Mouse (Mus musculus) heart, postnatal 4 days (tissue): ENCODE results near the gene Nxph1. TPM values are rescaled to one million over a fixed set of nuclear protein-coding genes. Genes with fewer than 3 reads are reported as not detected.

ENCODE experiments used
- DNase-seq: peaks from one replicate; pipeline ENCODE4 v3.0.0; 2021
- total RNA-seq, 2 experiments: library from RNA; stranded (reverse); gene quantifications; 2 replicates each; pipeline ENCODE4 v1.2.3; 2021

Gene Nxph1
- under 1 TPM in 1 of 2 experiments, not detected in 1; 0.10 TPM for total RNA-seq

DNA sequence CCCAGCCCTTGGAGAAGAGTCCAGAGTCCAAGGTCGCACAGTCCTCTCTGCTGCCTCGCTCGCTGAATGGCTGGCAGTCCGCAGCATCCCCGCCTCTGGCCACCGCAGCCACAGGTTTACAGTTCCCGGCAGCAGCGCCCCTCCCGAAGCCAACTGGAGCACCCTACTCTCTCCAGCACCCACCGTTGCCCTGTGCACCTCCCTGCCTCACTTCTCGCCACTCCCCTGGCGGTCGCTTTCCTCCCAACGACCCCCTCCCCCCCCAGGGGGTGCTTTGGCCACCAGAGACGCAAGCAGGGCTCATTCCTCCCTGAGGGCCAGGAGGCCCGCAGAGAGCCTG lies at the start of gene Nxph1:
Gene Nxph1 (plus strand): TSS at position 301 of the 340 bp plus-strand sequence.
- no peak for DNase-seq

DNA sequence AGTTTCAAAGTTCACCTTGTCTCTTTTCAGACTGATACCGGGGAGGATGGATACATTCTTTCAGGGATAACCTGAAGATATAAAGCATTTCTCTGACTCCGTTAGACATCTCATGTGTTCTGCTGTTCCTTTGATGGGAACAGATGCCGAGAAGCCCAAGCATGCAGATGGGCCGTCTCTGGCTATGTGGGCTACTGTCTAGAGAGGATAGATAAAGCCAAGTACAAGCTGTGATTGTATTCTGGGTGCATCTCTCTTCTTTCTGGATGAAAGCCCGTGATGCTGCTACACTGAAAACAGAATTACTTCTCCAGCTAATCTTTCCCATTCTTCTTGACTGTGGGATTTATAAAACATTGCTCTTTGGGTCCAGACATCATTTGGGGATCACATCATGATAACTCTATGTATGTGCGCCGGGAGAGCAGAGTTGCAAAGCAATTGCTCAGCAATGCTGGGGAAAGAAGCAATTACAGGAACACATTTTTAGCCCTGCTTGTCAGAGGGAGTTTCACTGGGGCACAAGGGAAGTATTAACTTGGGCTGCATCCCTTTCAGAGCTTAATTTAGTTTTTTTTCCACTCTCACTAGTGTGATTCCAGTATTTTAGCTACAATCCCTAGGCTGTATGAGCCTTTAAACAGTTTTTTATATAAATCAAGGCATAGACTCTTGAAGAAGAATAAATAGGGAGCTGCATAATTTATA lies 48.1 kb upstream of the Nxph1 start:
- DNase-seq = no peak

DNA sequence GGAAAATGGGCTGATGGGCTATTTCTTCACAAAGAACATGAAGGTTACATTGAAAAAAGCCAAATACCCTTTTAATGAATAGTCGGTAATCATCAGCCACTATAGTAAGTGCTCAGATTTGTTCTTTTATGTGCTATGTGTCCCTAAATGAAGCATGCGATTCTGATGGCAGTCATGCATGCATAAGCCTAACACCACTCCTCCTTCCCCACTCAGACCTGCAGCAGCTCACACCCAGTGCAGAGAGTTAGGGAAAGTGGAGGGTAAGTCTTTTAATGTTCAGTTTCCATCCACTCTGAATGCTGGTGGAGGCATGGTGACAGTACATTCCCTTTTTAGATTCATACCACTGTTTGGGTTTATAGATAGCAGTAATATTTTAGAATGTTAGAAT lies 47.5 kb upstream of the Nxph1 start:
- no peak for DNase-seq

DNA sequence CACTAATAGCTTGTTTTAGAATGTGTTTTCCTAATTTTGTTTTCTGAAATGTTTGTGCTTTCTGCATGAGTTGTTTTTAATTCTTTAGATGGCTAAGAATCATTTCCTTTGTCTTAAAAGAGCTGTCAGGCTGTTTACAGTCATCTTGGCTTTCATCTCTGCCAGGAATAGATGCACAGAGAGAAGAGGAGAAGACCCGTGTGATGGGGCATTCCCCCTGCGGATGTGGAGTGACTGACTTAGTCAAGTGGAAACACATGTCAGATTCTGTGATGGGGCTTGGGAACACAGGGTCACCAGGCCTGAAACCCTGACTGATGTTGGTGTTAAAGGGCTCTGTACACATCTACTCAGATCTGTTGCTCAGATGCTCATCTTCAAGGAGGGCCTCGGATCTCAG lies 40.3 kb upstream of the Nxph1 start:
- DNase-seq = no peak

DNA sequence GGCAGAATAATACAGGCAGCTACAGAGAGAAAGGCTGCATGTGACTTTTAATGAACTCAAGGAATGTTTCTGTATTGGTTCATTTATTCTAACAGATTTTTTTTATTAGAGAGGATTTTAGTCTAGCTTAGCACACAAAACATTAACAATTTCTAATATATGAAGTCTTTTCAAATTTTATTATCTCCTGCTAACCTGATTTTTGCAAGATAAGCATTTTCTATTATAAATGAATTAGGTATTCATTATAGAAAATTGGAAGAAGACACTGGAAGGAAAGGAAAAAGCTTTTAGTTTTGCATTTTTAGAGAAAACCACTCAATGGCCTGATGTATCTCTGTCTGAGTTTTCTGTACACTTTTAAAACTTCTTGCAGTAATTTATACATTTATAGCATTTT lies 34.8 kb upstream of the Nxph1 start:
- no peak for DNase-seq

DNA sequence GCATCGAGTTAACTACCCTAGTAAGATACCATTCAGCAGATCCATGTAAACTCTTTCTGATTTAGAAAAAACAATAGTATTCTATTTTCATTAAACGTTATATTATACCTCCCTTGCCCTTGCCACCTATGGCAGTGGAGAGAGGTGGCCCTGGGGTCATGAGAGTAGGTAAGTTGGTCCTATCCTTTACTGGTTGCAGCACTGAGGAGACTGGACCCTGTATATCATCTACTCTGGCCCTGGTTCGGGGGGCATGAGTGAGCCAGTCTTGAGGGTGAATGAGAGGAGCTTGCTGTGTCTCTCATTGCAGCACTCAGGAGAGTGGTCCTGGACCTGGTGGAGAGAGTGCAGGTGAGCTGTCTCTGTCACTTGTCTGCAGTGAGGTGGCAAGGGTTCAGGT lies 33.5 kb upstream of the Nxph1 start:
- no peak for DNase-seq

DNA sequence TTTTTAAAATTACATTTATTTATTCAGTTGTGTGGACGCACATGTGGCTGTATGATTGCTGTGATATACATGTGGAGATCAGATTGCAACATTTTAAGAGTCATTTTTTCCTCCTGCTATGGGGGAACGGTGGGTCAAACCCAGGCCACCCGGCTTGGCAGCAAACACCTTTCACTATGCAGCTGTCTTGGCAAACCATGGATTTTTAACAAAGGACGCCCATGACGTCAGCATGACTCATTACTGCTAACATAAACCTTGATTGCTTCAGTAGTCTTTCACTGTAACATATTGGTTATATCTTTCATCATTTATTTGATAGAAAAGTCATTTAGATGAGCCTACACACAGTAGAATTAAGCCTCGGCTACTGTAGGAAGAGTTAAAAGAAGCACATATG lies 23.8 kb upstream of the Nxph1 start:
- no peak for DNase-seq

DNA sequence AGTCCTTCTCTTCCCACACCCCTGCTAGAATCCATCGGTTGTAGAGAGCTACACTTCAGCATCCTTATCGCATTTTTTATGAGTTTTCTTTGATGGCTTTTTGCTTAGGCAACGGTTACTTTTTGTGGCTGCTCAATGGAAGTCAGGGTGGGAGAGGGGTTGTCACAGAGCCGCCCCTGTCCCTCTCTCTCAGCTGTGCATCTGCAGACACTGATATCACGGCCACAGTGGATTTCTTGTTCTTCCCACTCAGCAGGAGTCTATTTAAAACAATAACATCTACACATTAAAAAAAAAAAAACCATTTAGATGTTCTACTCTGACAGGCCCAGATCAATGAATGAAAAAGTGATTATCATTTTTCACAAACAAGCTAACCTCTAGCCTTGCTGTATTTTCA lies 13.0 kb upstream of the Nxph1 start:
- no peak for DNase-seq

DNA sequence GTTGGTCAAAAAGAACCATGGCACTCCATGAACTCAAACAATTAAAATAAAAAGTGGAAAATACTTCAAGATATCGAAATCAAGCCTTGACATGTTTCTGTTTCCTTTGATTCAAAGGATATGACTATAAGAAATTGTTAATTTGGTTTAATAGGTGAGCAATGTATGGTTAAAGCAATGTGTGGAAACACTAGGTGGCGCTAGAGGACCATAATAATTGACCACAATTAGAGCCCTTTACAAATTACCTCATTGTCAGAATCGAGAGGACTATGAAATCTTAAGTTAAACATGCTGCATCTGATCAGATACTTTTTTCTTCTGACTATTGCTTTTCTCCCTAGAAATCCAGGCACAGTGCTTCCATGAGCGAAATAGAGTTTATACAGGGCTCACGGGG lies 12.5 kb upstream of the Nxph1 start:
- DNase-seq = peak; percentile 60

DNA sequence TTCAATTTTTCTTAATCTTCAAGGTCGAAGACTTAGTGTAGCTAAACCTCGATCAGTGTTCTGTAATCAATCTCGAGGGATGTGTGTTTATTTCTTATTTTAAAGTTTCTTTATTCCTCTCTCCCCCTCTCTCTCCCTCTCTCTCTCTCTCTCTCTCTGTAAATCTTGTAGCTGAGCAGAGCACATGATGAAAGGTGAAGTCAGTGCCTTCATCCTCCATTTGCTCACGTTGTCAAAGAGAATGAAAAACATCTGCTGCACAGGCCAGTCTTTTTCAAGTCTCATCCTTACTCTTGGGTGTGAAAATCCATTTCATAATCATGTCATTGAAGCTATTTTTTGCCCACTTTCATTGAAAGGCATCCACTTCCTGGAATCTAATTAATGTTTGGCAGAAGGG lies 12.1 kb upstream of the Nxph1 start:
- no peak for DNase-seq

DNA sequence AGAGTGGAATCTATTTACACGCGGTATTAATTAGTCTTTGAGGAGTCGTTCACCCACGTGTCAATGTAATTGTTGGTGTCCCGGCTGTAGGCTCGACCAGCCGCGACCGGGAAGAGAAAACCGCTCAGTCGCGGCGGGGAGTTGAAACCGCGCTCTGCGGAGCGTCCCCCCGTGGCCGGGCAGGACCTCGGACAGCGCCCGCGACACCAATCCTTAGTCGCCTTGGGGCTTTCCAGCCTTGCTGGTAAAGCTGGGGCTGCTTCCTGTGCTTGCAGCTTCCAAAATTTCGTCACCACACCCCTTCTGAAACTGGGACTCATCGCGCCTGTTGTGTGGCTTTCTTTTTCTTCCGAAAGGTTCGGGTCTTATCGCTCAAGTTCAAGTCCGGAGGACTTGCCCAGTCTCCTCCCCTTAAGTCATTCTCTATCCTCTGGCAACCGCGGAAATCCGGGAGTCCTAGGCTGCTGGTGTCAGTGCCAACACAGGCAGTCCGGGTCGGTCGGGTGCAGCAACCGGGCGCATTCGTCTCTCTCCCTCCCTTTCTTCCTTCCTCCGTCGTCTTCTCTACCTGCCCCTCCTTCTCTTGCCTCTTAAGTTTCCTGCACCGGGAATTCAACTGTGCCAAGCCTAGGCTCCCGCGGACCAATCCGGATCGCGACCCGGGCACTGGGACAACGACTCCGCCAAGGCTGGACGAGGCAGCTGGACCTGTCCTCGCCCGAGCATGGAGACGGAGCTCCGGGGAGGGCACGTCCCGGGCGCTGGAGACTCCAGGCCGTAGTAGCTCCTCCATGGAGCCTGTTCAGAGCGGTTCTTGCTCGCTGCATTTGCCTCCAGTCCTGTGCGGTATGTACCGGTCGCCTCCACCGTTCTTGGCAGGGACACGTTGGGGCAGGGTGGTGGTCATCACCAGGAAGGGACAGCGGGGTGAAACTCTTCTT lies 510 bp downstream of the Nxph1 start:
- peak; percentile 72 for DNase-seq

DNA sequence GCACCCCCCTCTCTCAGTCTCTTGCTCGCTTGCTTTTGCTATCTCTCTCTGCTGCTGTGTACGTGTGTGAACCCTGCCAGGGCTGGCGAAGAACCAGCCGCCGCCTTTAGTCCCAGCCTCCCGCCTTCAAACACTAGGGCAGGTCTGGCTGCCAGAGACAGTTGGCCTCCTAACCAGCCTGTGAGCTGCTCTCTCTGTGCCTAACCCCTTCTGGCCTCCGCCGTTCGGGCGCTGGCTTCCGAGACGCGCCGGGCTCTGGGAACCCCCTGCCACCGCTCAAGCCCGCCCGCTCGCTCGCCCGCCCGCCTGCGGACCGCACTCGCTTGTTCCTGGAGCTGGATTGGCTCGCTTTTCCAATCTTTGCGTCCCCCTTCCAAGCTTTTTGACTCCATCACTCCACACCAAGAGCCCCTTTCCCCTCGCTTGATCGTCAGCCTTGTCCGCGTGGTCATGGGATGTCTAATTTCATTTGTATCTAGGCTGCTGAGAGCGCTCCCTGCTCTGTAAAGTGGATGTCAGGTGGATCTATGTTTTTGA lies 1.5 kb downstream of the Nxph1 start:
- DNase-seq = no peak

DNA sequence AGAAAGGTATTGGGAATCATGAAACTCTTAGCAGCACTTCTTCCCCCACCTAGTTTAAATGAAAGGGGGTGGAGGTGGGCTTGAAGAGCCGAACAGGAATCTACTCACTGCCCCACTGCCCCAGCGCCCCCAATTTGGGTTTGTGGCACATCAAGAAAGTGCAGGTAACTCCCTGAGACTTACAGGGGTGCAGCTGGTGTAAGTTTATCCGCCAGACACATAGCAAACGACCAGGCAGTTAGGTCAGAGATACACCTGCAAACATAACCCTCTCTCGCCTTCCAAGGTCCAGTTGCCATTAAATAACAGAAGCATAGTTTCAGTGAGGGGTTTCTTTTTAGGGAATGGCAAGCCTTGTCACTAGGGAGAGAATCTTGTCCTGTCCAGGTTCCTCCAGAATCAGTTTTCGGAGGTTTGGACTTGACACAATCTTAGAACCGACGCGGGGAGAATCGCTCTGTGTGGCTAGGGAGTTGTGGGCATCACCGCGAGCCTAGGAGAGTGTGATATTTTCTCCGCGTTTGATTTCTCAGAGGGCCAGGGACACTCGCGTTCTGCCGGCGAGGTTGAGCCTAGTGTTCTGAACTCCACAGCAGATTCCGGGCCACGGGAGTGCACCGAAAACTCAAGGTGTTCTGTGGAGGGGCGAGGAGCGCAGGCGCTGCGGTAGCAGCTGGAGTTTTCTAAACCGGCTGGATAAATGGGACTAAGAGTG lies 2.5 kb downstream of the Nxph1 start:
- DNase-seq = no peak

DNA sequence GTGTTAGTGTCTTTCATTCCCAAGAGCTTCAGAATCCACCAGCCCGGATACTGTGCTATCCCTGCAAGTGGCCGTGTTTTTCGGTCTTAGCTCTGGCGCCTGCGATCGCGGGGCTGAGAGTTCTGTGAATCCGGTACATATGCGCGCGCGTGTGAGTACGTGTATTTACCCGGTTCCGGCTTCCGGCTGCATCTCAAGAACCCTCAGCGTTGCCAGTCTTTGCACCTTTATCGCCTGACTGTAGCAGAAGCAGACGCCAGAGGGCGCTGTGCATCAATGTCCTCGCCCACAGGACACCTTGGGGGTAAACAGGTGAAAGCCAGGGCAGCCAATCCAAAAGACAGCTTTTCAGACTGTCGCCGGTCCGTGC lies 3.1 kb downstream of the Nxph1 start:
- DNase-seq = peak; percentile 38

DNA sequence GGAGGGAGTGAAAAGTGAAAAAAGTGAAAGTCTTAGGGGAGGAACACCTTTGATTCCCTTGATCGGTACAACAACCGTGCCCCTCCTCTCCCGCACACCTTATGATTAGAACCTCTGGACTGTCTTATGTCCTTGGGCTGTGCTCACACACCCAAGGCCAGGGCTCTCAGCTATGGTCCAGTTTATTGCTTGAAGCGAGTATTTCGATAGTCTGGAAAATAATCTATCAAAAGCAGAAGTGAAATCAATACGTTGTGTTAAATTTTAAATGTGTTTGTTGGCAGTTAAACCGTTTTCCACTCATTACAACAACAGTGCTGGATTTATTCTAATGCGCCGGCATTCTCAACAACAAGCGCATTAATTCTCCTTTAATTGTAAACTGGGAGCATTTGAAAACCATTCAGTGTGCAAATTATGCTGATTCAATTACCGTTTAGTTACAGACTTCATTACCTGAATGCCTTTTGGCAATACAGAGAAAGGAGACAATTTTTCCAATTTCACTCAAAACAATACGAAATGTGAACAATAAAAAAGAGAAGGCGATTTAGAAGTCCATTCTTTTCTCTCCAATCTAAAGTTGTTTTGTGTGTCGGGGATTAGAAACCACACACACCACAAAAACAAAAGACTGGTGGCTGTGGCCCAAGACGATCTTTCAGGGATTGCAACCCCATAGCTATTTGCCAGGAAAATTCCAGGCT lies 3.8 kb downstream of the Nxph1 start:
- no peak for DNase-seq

DNA sequence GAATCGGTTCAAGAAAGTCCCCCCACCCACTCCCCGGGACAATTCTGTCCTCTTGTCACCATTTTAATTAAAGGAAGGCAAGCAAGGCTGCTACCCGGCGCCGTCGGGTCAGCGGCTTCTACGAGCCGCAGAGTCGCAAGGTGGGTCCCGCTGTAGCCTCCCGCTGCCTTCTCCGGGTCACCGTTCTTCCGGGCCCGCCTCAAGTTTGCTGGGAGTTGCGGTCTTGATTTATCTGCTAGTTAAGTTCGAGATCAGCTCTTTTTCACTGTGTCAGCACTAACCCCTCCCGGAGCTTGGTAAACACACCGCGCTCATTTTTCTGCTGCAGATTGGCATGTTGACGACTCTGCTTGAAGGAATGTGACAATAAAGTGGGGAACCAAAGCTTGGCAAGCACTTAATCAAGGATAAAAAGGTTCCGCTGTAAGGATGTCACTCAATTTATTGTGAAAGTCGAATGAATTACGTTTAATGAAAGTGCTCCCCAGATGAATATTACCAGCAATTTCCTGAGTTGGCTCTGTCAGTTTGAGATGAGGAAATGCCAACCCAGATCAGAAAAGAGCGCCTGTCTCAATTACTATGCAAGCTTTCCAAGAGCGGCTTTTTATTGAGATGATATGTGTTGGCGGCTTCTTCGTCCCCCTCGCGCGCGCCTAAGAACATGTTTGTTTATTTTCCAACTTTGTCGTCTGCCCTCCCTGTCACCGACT lies 7.7 kb downstream of the Nxph1 start:
- DNase-seq = no peak

DNA sequence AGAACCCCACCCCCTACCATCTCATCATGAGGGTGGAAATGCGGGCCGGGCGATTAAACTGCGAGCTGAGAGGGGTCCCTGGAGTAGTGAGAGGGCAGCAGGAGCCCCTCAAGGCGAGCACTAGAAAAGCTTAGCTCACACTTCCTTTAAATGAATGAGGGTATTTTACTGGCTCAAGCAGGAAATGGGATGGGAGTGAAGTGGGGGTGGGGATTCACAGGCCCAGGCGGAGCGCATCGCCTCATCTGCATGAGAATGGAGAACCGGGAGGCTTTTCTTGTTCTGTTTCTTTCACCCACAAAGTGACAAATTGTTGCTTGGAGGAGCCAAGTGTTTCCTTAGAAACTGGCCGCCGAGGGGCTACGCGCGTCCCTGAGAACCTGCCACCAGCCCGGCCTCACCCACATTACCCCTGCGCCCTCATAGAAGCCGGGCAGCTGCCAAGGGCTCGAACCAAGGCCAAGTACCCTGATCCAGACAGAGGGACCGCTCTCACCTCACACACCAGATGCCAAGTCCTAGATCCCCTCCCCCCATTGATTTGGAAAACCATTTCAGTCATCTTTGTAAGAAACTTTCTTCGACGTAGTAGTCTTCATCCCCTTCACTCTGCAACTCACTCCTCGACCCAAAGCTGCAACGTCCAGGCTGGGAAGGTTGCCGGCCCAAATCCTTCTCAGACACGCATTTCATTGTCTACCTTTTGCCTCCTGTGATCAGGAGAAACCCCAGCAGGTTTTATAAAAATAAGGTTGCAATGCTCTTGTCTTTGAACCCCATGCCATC lies 8.7 kb downstream of the Nxph1 start:
- no peak for DNase-seq

DNA sequence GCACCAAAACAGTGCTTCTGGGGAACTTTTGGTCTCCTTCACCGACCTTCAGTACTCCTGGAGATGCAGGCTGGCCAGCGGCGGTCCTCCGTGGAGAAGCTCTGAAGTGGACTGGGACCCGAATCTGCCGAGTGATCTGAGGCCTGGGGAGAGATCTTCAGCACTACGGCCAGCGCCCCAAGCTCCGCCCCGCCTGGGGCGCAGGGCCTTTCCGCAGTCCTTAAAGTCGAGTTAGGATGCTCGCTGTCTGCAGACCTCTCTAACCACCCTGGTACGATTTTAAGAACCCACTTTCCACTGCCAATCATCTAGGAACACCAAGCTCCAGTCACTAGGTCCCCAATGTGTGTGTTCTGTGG lies 9.3 kb downstream of the Nxph1 start:
- DNase-seq = peak; percentile 51

DNA sequence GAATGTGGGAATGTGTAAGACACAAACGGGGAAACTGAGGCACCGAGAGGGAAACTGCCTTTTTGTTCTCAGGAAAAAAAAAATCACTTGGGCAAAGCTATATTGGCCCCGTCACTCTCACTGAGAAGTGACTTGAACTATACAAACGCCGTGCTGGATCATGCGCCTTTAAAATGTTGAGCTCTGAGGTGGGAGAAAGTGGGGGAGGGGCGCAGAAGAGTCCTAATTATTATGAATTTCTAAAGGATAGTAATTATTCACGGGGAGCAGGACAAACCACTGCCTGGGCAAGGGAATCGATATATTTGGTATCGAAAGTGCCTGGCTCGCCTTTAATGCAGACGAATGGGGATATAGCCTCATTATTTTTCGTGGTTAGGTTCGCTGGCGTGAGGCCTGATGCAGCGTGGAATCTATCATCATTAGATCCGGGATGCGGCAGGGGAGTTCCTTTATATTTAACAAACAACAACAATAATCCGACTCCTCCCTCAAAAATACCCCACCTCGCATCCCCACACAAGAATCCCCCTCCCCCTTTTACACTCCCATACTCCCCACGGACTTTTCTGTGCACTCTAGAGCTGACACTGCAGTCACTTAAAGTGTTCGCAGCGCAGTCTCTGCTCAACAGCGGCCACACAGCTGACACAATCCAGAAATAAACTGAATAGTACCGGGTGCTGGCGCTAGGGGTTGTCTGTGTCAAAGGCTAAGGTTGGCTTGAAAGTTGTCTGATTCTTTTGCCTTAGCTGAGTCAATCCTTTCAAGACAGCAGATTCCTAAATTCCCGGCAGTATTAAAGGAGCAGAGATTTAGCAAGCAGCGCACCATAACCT lies 10.1 kb downstream of the Nxph1 start:
- peak; percentile 18 for DNase-seq

DNA sequence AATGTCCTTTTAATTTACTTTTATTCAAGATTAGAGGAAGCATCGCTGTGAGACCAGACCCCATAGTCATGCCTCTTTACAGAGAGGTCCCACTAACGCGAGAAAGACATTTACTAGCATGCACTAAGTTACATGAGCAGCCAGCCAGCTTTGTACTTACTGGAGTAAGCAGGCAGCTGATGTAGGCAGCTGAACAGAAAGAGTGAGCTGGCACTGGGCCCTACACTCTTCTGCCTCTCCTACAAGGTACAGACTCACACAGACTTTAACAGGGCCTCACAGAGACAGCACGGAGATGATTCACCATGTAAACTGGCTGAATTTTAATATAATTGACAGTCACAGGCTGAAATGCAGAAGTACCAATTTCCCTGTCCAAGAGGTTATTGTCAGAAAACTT lies 11.6 kb downstream of the Nxph1 start:
- no peak for DNase-seq
